Mouse (Mus musculus) liver, postnatal 0 days (tissue): Measurements from ENCODE around the gene Ankrd63.

ENCODE experiments used
- CTCF ChIP-seq: sonication (generic); IDR thresholded peaks from 2 replicates; pipeline ENCODE4 v1.5.1; 2016; ENCODE audit warnings: antibody characterized with exemption, low read depth
- EP300 ChIP-seq: IDR thresholded peaks from 2 replicates; pipeline ENCODE4 v1.6.1; 2016; ENCODE audit warnings: antibody characterized with exemption, low read depth, mild to moderate bottlenecking

DNA sequence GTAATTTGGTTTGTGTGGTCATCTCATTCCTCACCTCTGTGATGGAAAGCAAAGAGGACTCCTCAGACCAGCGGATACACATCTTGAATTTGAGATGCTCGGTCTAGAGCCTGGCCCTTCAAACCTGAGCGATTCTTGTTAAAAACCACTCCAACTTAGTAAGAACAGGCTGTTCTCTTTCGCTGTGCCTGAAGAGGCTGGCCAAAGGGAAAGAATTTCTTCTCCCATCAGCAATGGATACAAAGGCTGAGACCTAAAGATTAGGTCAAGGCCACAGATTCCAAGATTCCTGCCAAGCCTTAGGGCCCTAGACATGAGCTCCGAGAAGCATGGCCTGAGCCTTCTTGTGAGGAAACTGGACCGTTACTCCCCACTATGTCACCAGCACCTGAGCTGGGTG, 22.8 kb downstream of the Ankrd63 start:
- TF ChIP-seq CTCF (no peak), EP300 (no peak)
